Mouse (Mus musculus): ENCODE results near the gene Robo1.

The Robo1 gene

GRCm38 (mm10) chr16:72934908-72935307 lies 626.8 kb downstream of the Robo1 start:
- DNase-seq (ENCODE audit: low spot score in 2 of 2) = no peak

- no peak for DNase-seq (ENCODE audit: low spot score in 2 of 2)
Observed at GRCm38 (mm10) chr16:72937183-72937582, 629.1 kb downstream of the Robo1 start.

- DNase-seq (ENCODE audit: low spot score in 2 of 2) = no peak
Observed at GRCm38 (mm10) chr16:72939862-72940261, 631.8 kb downstream of the Robo1 start.

- DNase-seq (ENCODE audit: low spot score in 2 of 2) = no peak
Observed at GRCm38 (mm10) chr16:72940786-72941185, 632.7 kb downstream of the Robo1 start.

GRCm38 (mm10) chr16:72944403-72944802 lies 636.3 kb downstream of the Robo1 start:
- DNase-seq (ENCODE audit: low spot score in 2 of 2) = no peak

GRCm38 (mm10) chr16:72951969-72952368 lies 643.9 kb downstream of the Robo1 start:
- DNase-seq (ENCODE audit: low spot score in 2 of 2) = no peak

GRCm38 (mm10) chr16:72959018-72959702 lies 651.1 kb downstream of the Robo1 start:
- no peak for DNase-seq (ENCODE audit: low spot score in 2 of 2)

GRCm38 (mm10) chr16:72959823-72960222 lies 651.7 kb downstream of the Robo1 start:
- DNase-seq (ENCODE audit: low spot score in 2 of 2) = no peak

GRCm38 (mm10) chr16:72963782-72964181 lies 655.7 kb downstream of the Robo1 start:
- DNase-seq (ENCODE audit: low spot score in 2 of 2) = no peak

GRCm38 (mm10) chr16:72967509-72967908 lies 659.4 kb downstream of the Robo1 start:
- DNase-seq (ENCODE audit: low spot score in 2 of 2) = no peak

- no peak for DNase-seq (ENCODE audit: low spot score in 2 of 2)
Observed at GRCm38 (mm10) chr16:72969990-72970389, 661.9 kb downstream of the Robo1 start.

GRCm38 (mm10) chr16:72973685-72974084 lies 665.6 kb downstream of the Robo1 start:
- no peak for DNase-seq (ENCODE audit: low spot score in 2 of 2)

- DNase-seq (ENCODE audit: low spot score in 2 of 2) = no peak
Observed at GRCm38 (mm10) chr16:72974681-72975080, 666.6 kb downstream of the Robo1 start.

- no peak for DNase-seq (ENCODE audit: low spot score in 2 of 2)
Observed at GRCm38 (mm10) chr16:72976849-72977576, 668.9 kb downstream of the Robo1 start.

- peak in 1 of 2 experiments; percentile 23 for DNase-seq (ENCODE audit: low spot score in 2 of 2)
Observed at GRCm38 (mm10) chr16:72979407-72980219, 671.5 kb downstream of the Robo1 start.

GRCm38 (mm10) chr16:72990376-72991167 lies 682.5 kb downstream of the Robo1 start:
- no peak for DNase-seq (ENCODE audit: low spot score in 2 of 2)

- DNase-seq (ENCODE audit: low spot score in 2 of 2) = no peak
Observed at GRCm38 (mm10) chr16:72993189-72993588, 685.1 kb downstream of the Robo1 start.

- DNase-seq (ENCODE audit: low spot score in 2 of 2) = no peak
Observed at GRCm38 (mm10) chr16:72993594-72993993, 685.5 kb downstream of the Robo1 start.

GRCm38 (mm10) chr16:72995251-72995954 lies 687.3 kb downstream of the Robo1 start:
- no peak for DNase-seq (ENCODE audit: low spot score in 2 of 2)

GRCm38 (mm10) chr16:72995955-72996535 lies 687.9 kb downstream of the Robo1 start:
- DNase-seq (ENCODE audit: low spot score in 2 of 2) = no peak

GRCm38 (mm10) chr16:72998677-72999076 lies 690.6 kb downstream of the Robo1 start:
- DNase-seq (ENCODE audit: low spot score in 2 of 2) = no peak

All from spleen, postnatal 14 days (tissue).